Mouse (Mus musculus): ENCODE measurements at regions not wholly inside any gene's neighbourhood (a gene's known extent, or its start where the extent isn't known, plus 50 kb on each side); places are given as distances from the start of the nearest gene placed in this dataset.
A peak's percentile ranks its signal among the peaks of the same experiment; 100 is the strongest.

GRCm38 (mm10) chr2:99236968-99237367, 569.9 kb upstream of the Gm10800 start:
- DNase-seq, result peak; percentile 2 to 34
- intact Hi-C loops (cut with DNase I), result loop anchor here (10.0 kb wide), 1 partner anchor 1918 kb away; no protein-coding TSS in a partner anchor
